Mouse (Mus musculus): ENCODE measurements at regions not wholly inside any gene's neighbourhood (a gene's known extent, or its start where the extent isn't known, plus 50 kb on each side); places are given as distances from the start of the nearest gene placed in this dataset.

- no peak overlapping the region for H3K4me2 ChIP-seq (ENCODE audit: low read depth, low read length)
- no peaks in the 10 kb centered on the region for H3K27me3 ChIP-seq (ENCODE audit: control insufficient read depth, insufficient read depth, low read length)
- no peaks in the 10 kb centered on the region for H3K4me1 ChIP-seq (ENCODE audit: control insufficient read depth, insufficient read depth, low read length)
- ATAC-seq (replicated peaks; ENCODE audit: insufficient number of reproducible peaks, low FRiP score, low TSS enrichment, low read depth) (no peak), DNase-seq (ENCODE audit: low spot score) (no peak)
- H3K9ac ChIP-seq (replicated peaks; ENCODE audit: low read length) = no peak overlapping the region
- no peaks in the 10 kb centered on the region for H3K36me3 ChIP-seq (replicated peaks; ENCODE audit: control insufficient read depth, insufficient read depth, low read depth, low read length)
- no peak overlapping the region for H3K27ac ChIP-seq (replicated peaks; ENCODE audit: low read depth, low read length)
- WGBS = 59% methylated on average over 2 of the region's 2 CpGs
- H3K9me3 ChIP-seq (replicated peaks; ENCODE audit: control insufficient read depth, low read length) = no peaks in the 10 kb centered on the region
- no peak overlapping the region for H3K4me3 ChIP-seq (ENCODE audit: low read depth, low read length)
These were observed 131.2 kb upstream of the Pter start for GRCm38 (mm10) chr2:12792596-12792995.

GRCm38 (mm10) chr2:12797615-12798169 is 126.1 kb upstream of the Pter start:
- 76% methylated on average over 1 of the region's 1 CpGs for WGBS
- no peaks in the 10 kb centered on the region for H3K4me1 ChIP-seq (ENCODE audit: control insufficient read depth, insufficient read depth, low read length)
- no peak overlapping the region for H3K27ac ChIP-seq (replicated peaks; ENCODE audit: low read depth, low read length)
- no peak for ATAC-seq (replicated peaks; ENCODE audit: insufficient number of reproducible peaks, low FRiP score, low TSS enrichment, low read depth)
- no peaks in the 10 kb centered on the region for H3K36me3 ChIP-seq (replicated peaks; ENCODE audit: control insufficient read depth, insufficient read depth, low read depth, low read length)
- H3K27me3 ChIP-seq (ENCODE audit: control insufficient read depth, insufficient read depth, low read length) = no peaks in the 10 kb centered on the region
- DNase-seq (ENCODE audit: low spot score) = no peak
- no peaks in the 10 kb centered on the region for H3K9me3 ChIP-seq (replicated peaks; ENCODE audit: control insufficient read depth, low read length)
- no peak overlapping the region for H3K4me3 ChIP-seq (ENCODE audit: low read depth, low read length)
- no peak overlapping the region for H3K9ac ChIP-seq (replicated peaks; ENCODE audit: low read length)
- no peak overlapping the region for H3K4me2 ChIP-seq (ENCODE audit: low read depth, low read length)

GRCm38 (mm10) chr2:12799153-12799925 is 124.5 kb upstream of the Pter start:
- Histone ChIP-seq H3K4me1 (ENCODE audit: control insufficient read depth, insufficient read depth, low read length) (no peaks in the 10 kb centered on the region), H3K4me3 (ENCODE audit: low read depth, low read length) (no peak overlapping the region), H3K4me2 (ENCODE audit: low read depth, low read length) (no peak overlapping the region), H3K36me3 (replicated peaks; ENCODE audit: control insufficient read depth, insufficient read depth, low read depth, low read length) (no peaks in the 10 kb centered on the region), H3K27ac (replicated peaks; ENCODE audit: low read depth, low read length) (no peak overlapping the region), H3K9ac (replicated peaks; ENCODE audit: low read length) (no peak overlapping the region), H3K9me3 (replicated peaks; ENCODE audit: control insufficient read depth, low read length) (no peaks in the 10 kb centered on the region), H3K27me3 (ENCODE audit: control insufficient read depth, insufficient read depth, low read length) (no peaks in the 10 kb centered on the region)
- no peak for ATAC-seq (replicated peaks; ENCODE audit: insufficient number of reproducible peaks, low FRiP score, low TSS enrichment, low read depth)
- DNase-seq (ENCODE audit: low spot score) = no peak
- WGBS = 88% methylated on average over 4 of the region's 4 CpGs

GRCm38 (mm10) chr2:12802667-12803066 is 121.2 kb upstream of the Pter start:
- 74% methylated on average over 1 of the region's 1 CpGs for WGBS
- Histone ChIP-seq H3K36me3 (replicated peaks; ENCODE audit: control insufficient read depth, insufficient read depth, low read depth, low read length) (no peaks in the 10 kb centered on the region), H3K9me3 (replicated peaks; ENCODE audit: control insufficient read depth, low read length) (no peaks in the 10 kb centered on the region), H3K4me3 (ENCODE audit: low read depth, low read length) (no peak overlapping the region), H3K27me3 (ENCODE audit: control insufficient read depth, insufficient read depth, low read length) (no peaks in the 10 kb centered on the region), H3K27ac (replicated peaks; ENCODE audit: low read depth, low read length) (no peak overlapping the region), H3K4me2 (ENCODE audit: low read depth, low read length) (no peak overlapping the region), H3K9ac (replicated peaks; ENCODE audit: low read length) (no peak overlapping the region), H3K4me1 (ENCODE audit: control insufficient read depth, insufficient read depth, low read length) (no peaks in the 10 kb centered on the region)
- ATAC-seq (replicated peaks; ENCODE audit: insufficient number of reproducible peaks, low FRiP score, low TSS enrichment, low read depth) (no peak), DNase-seq (ENCODE audit: low spot score) (no peak)

- no peak for ATAC-seq (replicated peaks; ENCODE audit: insufficient number of reproducible peaks, low FRiP score, low TSS enrichment, low read depth)
- 76% methylated on average over 2 of the region's 2 CpGs for WGBS
- H3K9ac ChIP-seq (replicated peaks; ENCODE audit: low read length) = no peak overlapping the region
- H3K27ac ChIP-seq (replicated peaks; ENCODE audit: low read depth, low read length) = no peak overlapping the region
- H3K9me3 ChIP-seq (replicated peaks; ENCODE audit: control insufficient read depth, low read length) = no peaks in the 10 kb centered on the region
- DNase-seq (ENCODE audit: low spot score) = no peak
- H3K36me3 ChIP-seq (replicated peaks; ENCODE audit: control insufficient read depth, insufficient read depth, low read depth, low read length) = no peaks in the 10 kb centered on the region
- H3K4me2 ChIP-seq (ENCODE audit: low read depth, low read length) = no peak overlapping the region
- no peaks in the 10 kb centered on the region for H3K27me3 ChIP-seq (ENCODE audit: control insufficient read depth, insufficient read depth, low read length)
- H3K4me3 ChIP-seq (ENCODE audit: low read depth, low read length) = no peak overlapping the region
- H3K4me1 ChIP-seq (ENCODE audit: control insufficient read depth, insufficient read depth, low read length) = no peaks in the 10 kb centered on the region
These were observed 118.7 kb upstream of the Pter start for GRCm38 (mm10) chr2:12805096-12805495.

- H3K4me1 ChIP-seq (ENCODE audit: control insufficient read depth, insufficient read depth, low read length) = no peaks in the 10 kb centered on the region
- H3K27ac ChIP-seq (replicated peaks; ENCODE audit: low read depth, low read length) = no peak overlapping the region
- DNase-seq (ENCODE audit: low spot score) (no peak), ATAC-seq (replicated peaks; ENCODE audit: insufficient number of reproducible peaks, low FRiP score, low TSS enrichment, low read depth) (no peak)
- no peaks in the 10 kb centered on the region for H3K27me3 ChIP-seq (ENCODE audit: control insufficient read depth, insufficient read depth, low read length)
- H3K36me3 ChIP-seq (replicated peaks; ENCODE audit: control insufficient read depth, insufficient read depth, low read depth, low read length) = no peaks in the 10 kb centered on the region
- H3K9me3 ChIP-seq (replicated peaks; ENCODE audit: control insufficient read depth, low read length) = no peaks in the 10 kb centered on the region
- H3K4me3 ChIP-seq (ENCODE audit: low read depth, low read length) = no peak overlapping the region
- no peak overlapping the region for H3K9ac ChIP-seq (replicated peaks; ENCODE audit: low read length)
- 67% methylated on average over 5 of the region's 5 CpGs for WGBS
- no peak overlapping the region for H3K4me2 ChIP-seq (ENCODE audit: low read depth, low read length)
These were observed 115.4 kb upstream of the Pter start for GRCm38 (mm10) chr2:12808466-12808865.

- no peak overlapping the region for H3K27ac ChIP-seq (replicated peaks; ENCODE audit: low read depth, low read length)
- no peaks in the 10 kb centered on the region for H3K27me3 ChIP-seq (ENCODE audit: control insufficient read depth, insufficient read depth, low read length)
- no peaks in the 10 kb centered on the region for H3K4me1 ChIP-seq (ENCODE audit: control insufficient read depth, insufficient read depth, low read length)
- no peak overlapping the region for H3K4me3 ChIP-seq (ENCODE audit: low read depth, low read length)
- no peak overlapping the region for H3K9ac ChIP-seq (replicated peaks; ENCODE audit: low read length)
- no peaks in the 10 kb centered on the region for H3K9me3 ChIP-seq (replicated peaks; ENCODE audit: control insufficient read depth, low read length)
- no peaks in the 10 kb centered on the region for H3K36me3 ChIP-seq (replicated peaks; ENCODE audit: control insufficient read depth, insufficient read depth, low read depth, low read length)
- DNase-seq (ENCODE audit: low spot score) = no peak
- ATAC-seq (replicated peaks; ENCODE audit: insufficient number of reproducible peaks, low FRiP score, low TSS enrichment, low read depth) = no peak
- WGBS = 88% methylated on average over 5 of the region's 5 CpGs
- no peak overlapping the region for H3K4me2 ChIP-seq (ENCODE audit: low read depth, low read length)
These were observed 108.5 kb upstream of the Pter start for GRCm38 (mm10) chr2:12815339-12815738.

- no peak overlapping the region for H3K27ac ChIP-seq (replicated peaks; ENCODE audit: low read depth, low read length)
- DNase-seq (ENCODE audit: low spot score) (no peak), ATAC-seq (replicated peaks; ENCODE audit: insufficient number of reproducible peaks, low FRiP score, low TSS enrichment, low read depth) (no peak)
- H3K4me1 ChIP-seq (ENCODE audit: control insufficient read depth, insufficient read depth, low read length) = no peaks in the 10 kb centered on the region
- 97% methylated on average over 1 of the region's 1 CpGs for WGBS
- no peak overlapping the region for H3K4me3 ChIP-seq (ENCODE audit: low read depth, low read length)
- H3K9ac ChIP-seq (replicated peaks; ENCODE audit: low read length) = no peak overlapping the region
- no peak overlapping the region for H3K4me2 ChIP-seq (ENCODE audit: low read depth, low read length)
- no peaks in the 10 kb centered on the region for H3K9me3 ChIP-seq (replicated peaks; ENCODE audit: control insufficient read depth, low read length)
- H3K36me3 ChIP-seq (replicated peaks; ENCODE audit: control insufficient read depth, insufficient read depth, low read depth, low read length) = no peaks in the 10 kb centered on the region
- no peaks in the 10 kb centered on the region for H3K27me3 ChIP-seq (ENCODE audit: control insufficient read depth, insufficient read depth, low read length)
These were observed 97.9 kb upstream of the Pter start for GRCm38 (mm10) chr2:12825902-12826301.
